Mouse (Mus musculus): ENCODE results near the gene Atp8a1. TPM values are rescaled to one million over a fixed set of nuclear protein-coding genes. Genes with fewer than 3 reads are reported as not detected.

The Atp8a1 gene
- polyA plus RNA-seq, 1 experiment = 0.68 TPM

DNA sequence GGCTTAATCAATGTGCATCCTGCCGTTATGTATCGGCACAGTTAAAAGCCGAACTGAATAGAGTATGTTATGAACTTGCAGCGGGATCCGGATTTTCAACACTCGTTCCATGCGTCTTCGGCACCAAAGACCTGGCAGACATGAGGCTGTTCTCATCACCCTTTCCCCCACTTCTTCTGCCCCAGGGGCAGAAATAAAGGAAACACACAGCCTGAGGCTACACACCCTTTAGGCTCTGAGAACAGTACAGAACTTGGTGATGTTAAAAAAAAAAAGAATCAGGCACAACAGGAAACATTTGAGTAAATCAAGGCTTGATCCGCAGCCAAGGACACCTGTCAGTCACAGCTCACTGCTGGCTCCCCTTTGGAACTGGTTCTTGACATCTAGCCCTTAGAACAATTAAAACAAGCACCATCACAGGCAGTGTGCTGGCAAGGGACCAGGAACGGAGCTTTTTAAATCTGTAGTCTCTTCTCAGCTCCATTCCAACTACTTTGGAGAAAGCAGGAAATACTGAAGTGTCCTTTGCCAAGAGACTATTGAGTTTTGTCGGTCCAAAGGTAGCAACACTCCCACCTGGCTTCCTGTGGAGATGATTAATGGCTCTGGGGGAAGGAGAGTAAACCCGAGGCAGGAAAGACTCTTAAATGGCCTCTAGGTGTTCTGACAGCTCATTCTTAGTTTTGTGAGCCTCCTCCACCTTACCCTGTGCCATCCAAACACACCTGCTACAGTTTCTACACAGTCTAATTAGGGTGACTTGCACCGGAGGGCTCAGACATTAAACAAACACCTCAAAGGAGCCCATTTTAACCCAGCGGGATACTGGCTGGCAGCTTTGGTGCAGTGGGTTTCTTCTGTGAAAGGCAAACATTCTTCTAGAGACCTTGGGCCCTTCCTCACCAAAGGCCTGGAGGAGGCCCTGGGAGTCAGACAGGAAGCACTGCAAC lies 50.0 kb downstream of the Atp8a1 start:
- peaks cover 91% of the 10 kb centered on the region for H3K36me3 ChIP-seq (ENCODE audit: control insufficient read depth)
- no peaks in the 10 kb centered on the region; the same call in 1 of the 2 replicates for H3K9me3 ChIP-seq (ENCODE audit: control insufficient read depth, low read length)
- no peaks in the 10 kb centered on the region for H3K27me3 ChIP-seq (ENCODE audit: control insufficient read depth)
- no peak for TF ChIP-seq GATA1 (IDR thresholded peaks at IDR 0.05; ENCODE audit: low read length)
- no peak for TF ChIP-seq TAL1 (IDR thresholded peaks at IDR 0.05; ENCODE audit: low read length)
- H3K4me3 ChIP-seq (replicated peaks) = no peak overlapping the region
- peaks cover 18% of the 10 kb centered on the region for H3K4me1 ChIP-seq (ENCODE audit: control insufficient read depth)

DNA sequence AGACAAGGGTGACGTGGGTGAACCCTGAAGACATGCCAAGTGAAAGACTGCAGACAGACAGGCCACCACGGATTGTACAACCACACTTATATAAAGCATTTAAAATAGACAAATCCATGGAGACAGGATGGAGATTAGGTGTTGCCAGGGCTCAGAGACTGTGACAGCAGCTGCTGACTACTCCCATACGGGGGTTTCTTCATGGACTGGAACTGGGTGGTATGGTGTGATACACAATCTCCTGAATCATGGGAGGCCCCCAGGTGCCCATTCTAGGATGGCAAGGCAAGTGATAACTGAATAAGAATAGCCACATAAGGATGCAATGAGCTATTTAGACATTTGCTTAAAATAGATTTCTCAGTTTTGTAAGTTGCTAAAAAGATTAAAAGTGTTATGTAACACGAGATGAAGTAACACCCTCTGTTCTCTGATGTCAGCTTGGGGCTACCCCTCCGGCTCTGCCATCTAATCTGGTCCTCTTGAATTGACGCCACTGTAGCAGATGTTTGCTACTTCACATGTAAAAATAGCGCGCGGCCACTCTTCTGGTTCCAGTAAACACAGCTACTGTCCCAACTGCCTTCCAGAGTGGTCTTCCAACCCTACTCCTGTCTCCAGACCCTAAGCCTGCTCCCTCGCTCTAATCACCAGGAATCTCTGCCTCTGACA lies 53.0 kb downstream of the Atp8a1 start:
- H3K27me3 ChIP-seq (ENCODE audit: control insufficient read depth) = no peaks in the 10 kb centered on the region
- TF ChIP-seq TAL1 (IDR thresholded peaks at IDR 0.05; ENCODE audit: low read length) (no peak), GATA1 (IDR thresholded peaks at IDR 0.05; ENCODE audit: low read length) (no peak)
- no peak overlapping the region for H3K4me3 ChIP-seq (replicated peaks)
- H3K9me3 ChIP-seq (ENCODE audit: control insufficient read depth, low read length) = no peaks in the 10 kb centered on the region; the same call in 1 of the 2 replicates
- peaks cover 7% of the 10 kb centered on the region for H3K4me1 ChIP-seq (ENCODE audit: control insufficient read depth)
- H3K36me3 ChIP-seq (ENCODE audit: control insufficient read depth) = peaks cover 74% of the 10 kb centered on the region

- Histone ChIP-seq H3K9me3 (ENCODE audit: control insufficient read depth, low read length) (no peaks in the 10 kb centered on the region), H3K27me3 (ENCODE audit: control insufficient read depth) (no peaks in the 10 kb centered on the region), H3K4me1 (ENCODE audit: control insufficient read depth) (no peaks in the 10 kb centered on the region), H3K4me3 (replicated peaks) (no peak overlapping the region), H3K36me3 (ENCODE audit: control insufficient read depth) (peaks cover 84% of the 10 kb centered on the region)
- TF ChIP-seq GATA1 (IDR thresholded peaks at IDR 0.05; ENCODE audit: low read length) = no peak
- no peak for TF ChIP-seq TAL1 (IDR thresholded peaks at IDR 0.05; ENCODE audit: low read length)
Measured at GRCm38 (mm10) chr5:67782775-67783174, 64.5 kb downstream of the Atp8a1 start.

GRCm38 (mm10) chr5:67778026-67778425 lies 69.2 kb downstream of the Atp8a1 start:
- Histone ChIP-seq H3K36me3 (ENCODE audit: control insufficient read depth) (peaks cover 92% of the 10 kb centered on the region), H3K4me3 (replicated peaks) (no peak overlapping the region), H3K4me1 (ENCODE audit: control insufficient read depth) (no peaks in the 10 kb centered on the region), H3K27me3 (ENCODE audit: control insufficient read depth) (no peaks in the 10 kb centered on the region), H3K9me3 (ENCODE audit: control insufficient read depth, low read length) (no peaks in the 10 kb centered on the region)
- TF ChIP-seq TAL1 (IDR thresholded peaks at IDR 0.05; ENCODE audit: low read length) (no peak), GATA1 (IDR thresholded peaks at IDR 0.05; ENCODE audit: low read length) (no peak)

DNA sequence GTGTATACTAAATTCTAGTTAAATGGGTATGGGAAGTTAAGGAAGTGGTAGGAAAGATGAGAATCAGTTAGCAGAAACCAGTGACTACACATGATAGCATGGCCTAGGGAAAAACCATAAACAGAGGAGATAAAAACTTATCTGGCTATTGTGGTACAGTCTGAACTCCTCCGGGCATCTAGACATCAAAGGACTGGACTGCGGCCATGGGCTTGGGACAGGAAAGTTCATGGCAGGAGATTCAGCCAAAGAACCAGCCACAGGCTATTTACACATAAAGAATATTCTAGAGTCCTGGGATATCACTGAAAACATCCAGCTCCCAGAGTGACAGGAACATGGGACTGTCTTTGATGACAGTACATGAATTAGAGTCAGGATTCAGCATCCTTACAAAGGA lies 73.0 kb downstream of the Atp8a1 start:
- Histone ChIP-seq H3K36me3 (ENCODE audit: control insufficient read depth) (peaks cover 93% of the 10 kb centered on the region), H3K4me3 (replicated peaks) (no peak overlapping the region), H3K27me3 (ENCODE audit: control insufficient read depth) (no peaks in the 10 kb centered on the region), H3K9me3 (ENCODE audit: control insufficient read depth, low read length) (no peaks in the 10 kb centered on the region), H3K4me1 (ENCODE audit: control insufficient read depth) (no peaks in the 10 kb centered on the region)
- no peak for TF ChIP-seq TAL1 (IDR thresholded peaks at IDR 0.05; ENCODE audit: low read length)
- no peak for TF ChIP-seq GATA1 (IDR thresholded peaks at IDR 0.05; ENCODE audit: low read length)

GRCm38 (mm10) chr5:67768708-67769107 lies 78.5 kb downstream of the Atp8a1 start:
- H3K27me3 ChIP-seq (ENCODE audit: control insufficient read depth) = no peaks in the 10 kb centered on the region
- TF ChIP-seq GATA1 (IDR thresholded peaks at IDR 0.05; ENCODE audit: low read length) (no peak), TAL1 (IDR thresholded peaks at IDR 0.05; ENCODE audit: low read length) (no peak)
- H3K36me3 ChIP-seq (ENCODE audit: control insufficient read depth) = peaks cover 94% of the 10 kb centered on the region
- H3K9me3 ChIP-seq (ENCODE audit: control insufficient read depth, low read length) = no peaks in the 10 kb centered on the region
- no peaks in the 10 kb centered on the region for H3K4me1 ChIP-seq (ENCODE audit: control insufficient read depth)
- no peak overlapping the region for H3K4me3 ChIP-seq (replicated peaks)

- no peak for TF ChIP-seq GATA1 (IDR thresholded peaks at IDR 0.05; ENCODE audit: low read length)
- no peak for TF ChIP-seq TAL1 (IDR thresholded peaks at IDR 0.05; ENCODE audit: low read length)
- no peaks in the 10 kb centered on the region for H3K27me3 ChIP-seq (ENCODE audit: control insufficient read depth)
- peaks cover 96% of the 10 kb centered on the region for H3K36me3 ChIP-seq (ENCODE audit: control insufficient read depth)
- no peaks in the 10 kb centered on the region for H3K4me1 ChIP-seq (ENCODE audit: control insufficient read depth)
- no peaks in the 10 kb centered on the region for H3K9me3 ChIP-seq (ENCODE audit: control insufficient read depth, low read length)
- H3K4me3 ChIP-seq (replicated peaks) = no peak overlapping the region
Measured at GRCm38 (mm10) chr5:67764798-67765197, 82.4 kb downstream of the Atp8a1 start.

DNA sequence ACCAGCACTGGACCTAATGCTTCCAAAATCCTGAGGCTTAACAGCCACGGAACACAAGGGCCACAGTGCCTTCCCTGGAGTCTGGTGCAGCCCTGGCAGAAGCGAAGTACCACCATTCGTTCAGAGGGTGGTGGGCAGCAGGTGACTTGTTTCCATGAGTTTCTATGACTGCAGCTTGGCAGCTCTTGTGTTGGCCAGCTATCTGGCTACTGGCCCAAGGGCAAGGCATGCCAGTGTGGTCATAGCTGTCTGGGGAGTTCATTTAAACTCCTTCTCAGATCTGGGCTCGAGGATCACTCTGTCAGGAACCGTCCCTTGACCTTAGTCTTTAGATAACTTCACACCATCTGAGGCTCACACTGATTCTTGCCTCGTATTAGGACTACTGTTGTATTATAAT lies 89.1 kb downstream of the Atp8a1 start:
- Histone ChIP-seq H3K36me3 (ENCODE audit: control insufficient read depth) (peaks cover 93% of the 10 kb centered on the region), H3K9me3 (ENCODE audit: control insufficient read depth, low read length) (no peaks in the 10 kb centered on the region), H3K27me3 (ENCODE audit: control insufficient read depth) (no peaks in the 10 kb centered on the region), H3K4me1 (ENCODE audit: control insufficient read depth) (no peaks in the 10 kb centered on the region), H3K4me3 (replicated peaks) (no peak overlapping the region)
- no peak for TF ChIP-seq GATA1 (IDR thresholded peaks at IDR 0.05; ENCODE audit: low read length)
- TF ChIP-seq TAL1 (IDR thresholded peaks at IDR 0.05; ENCODE audit: low read length) = no peak

DNA sequence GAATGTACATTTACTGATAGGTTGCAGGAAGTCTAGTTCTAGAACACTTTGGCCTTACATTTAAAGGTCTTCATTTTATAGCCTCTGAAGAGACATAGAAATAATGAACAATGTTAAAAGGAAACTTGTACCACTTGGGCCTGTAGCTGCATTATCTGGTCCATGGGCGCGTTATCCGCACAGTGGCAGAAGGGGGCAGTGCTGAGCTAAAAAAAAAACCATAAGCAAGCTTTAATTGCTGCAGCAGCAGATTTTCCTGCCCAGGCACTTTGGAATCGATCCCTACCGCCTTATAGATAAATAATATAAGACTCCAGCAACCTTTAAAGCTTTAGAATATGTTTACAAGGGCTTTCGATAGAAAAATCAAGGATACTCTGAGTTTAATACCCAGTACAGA lies 91.1 kb downstream of the Atp8a1 start:
- Histone ChIP-seq H3K27me3 (ENCODE audit: control insufficient read depth) (no peaks in the 10 kb centered on the region), H3K4me3 (replicated peaks) (no peak overlapping the region), H3K36me3 (ENCODE audit: control insufficient read depth) (peaks cover 93% of the 10 kb centered on the region), H3K9me3 (ENCODE audit: control insufficient read depth, low read length) (no peaks in the 10 kb centered on the region), H3K4me1 (ENCODE audit: control insufficient read depth) (no peaks in the 10 kb centered on the region)
- no peak for TF ChIP-seq GATA1 (IDR thresholded peaks at IDR 0.05; ENCODE audit: low read length)
- no peak for TF ChIP-seq TAL1 (IDR thresholded peaks at IDR 0.05; ENCODE audit: low read length)

All from erythroblast, embryonic 14.5 days (primary cell).